Mouse (Mus musculus) thymus, adult 2 months (tissue): Measurements from ENCODE around the gene Scamp4. TPM values are rescaled to one million over a fixed set of nuclear protein-coding genes. Genes with fewer than 3 reads are reported as not detected.

Source experiments
- DNase-seq: peaks from one replicate; pipeline ENCODE4 v3.0.0; 2021
- H3K27ac ChIP-seq: fragments of 200-500 bp; 2 replicates; pipeline ENCODE4 v1.5.1; 2012; ENCODE audit warnings: low read length, control low read depth; ENCODE audit not compliant: control insufficient read depth, insufficient read depth
- H3K27me3 ChIP-seq: fragments of 200-500 bp; 2 replicates; pipeline ENCODE4 v1.6.1; 2012; ENCODE audit warnings: mild to moderate bottlenecking, low read length, moderate library complexity, mixed read lengths; ENCODE audit not compliant: control insufficient read depth, insufficient read depth
- H3K36me3 ChIP-seq: fragments of 200-500 bp; 2 replicates; pipeline ENCODE4 v1.6.1; 2012; ENCODE audit warnings: mild to moderate bottlenecking, low read length, moderate library complexity; ENCODE audit not compliant: control insufficient read depth, insufficient read depth
- H3K4me1 ChIP-seq: fragments of 200-500 bp; replicated peaks from 2 replicates; pipeline ENCODE4 v1.6.1; 2012; ENCODE audit warnings: low read length; ENCODE audit not compliant: control insufficient read depth, insufficient read depth
- H3K4me3 ChIP-seq: fragments of 200-500 bp; 2 replicates; pipeline ENCODE4 v1.5.1; 2012; ENCODE audit warnings: mild to moderate bottlenecking, low read length, control low read depth, moderate library complexity; ENCODE audit not compliant: control insufficient read depth, insufficient read depth
- CTCF ChIP-seq: fragments of 200-500 bp; IDR thresholded peaks from 2 replicates; pipeline ENCODE4 v1.5.1; 2012; ENCODE audit warnings: mild to moderate bottlenecking, control low read depth, low read length, moderate library complexity, borderline replicate concordance; ENCODE audit not compliant: control insufficient read depth, poor library complexity, insufficient read depth; ENCODE audit errors: extremely low read depth
- POLR2A ChIP-seq: fragments of 200-500 bp; IDR thresholded peaks from 2 replicates; pipeline ENCODE4 v1.6.1; 2012; ENCODE audit warnings: mild to moderate bottlenecking, low read length, control low read depth, moderate library complexity; ENCODE audit not compliant: control insufficient read depth, poor library complexity, insufficient read depth; ENCODE audit errors: extremely low read depth
- WGBS: fragments of 180-500 bp; shearing (Covaris S2); methylation state at CpG from one replicate; pipeline ENCODE4 v1.1.7; 2018; 5-methylcytosine and 5-hydroxymethylcytosine counted together
- polyA plus RNA-seq: library from polyadenylated mRNA; depleted of rRNA; stranded (reverse); fragments of >200 nt; gene quantifications from 2 replicates; pipeline ENCODE4 v1.2.3, GENCODE M21; 2012

The Scamp4 gene
- polyA plus RNA-seq, 1 experiment, result 156 TPM

DNA sequence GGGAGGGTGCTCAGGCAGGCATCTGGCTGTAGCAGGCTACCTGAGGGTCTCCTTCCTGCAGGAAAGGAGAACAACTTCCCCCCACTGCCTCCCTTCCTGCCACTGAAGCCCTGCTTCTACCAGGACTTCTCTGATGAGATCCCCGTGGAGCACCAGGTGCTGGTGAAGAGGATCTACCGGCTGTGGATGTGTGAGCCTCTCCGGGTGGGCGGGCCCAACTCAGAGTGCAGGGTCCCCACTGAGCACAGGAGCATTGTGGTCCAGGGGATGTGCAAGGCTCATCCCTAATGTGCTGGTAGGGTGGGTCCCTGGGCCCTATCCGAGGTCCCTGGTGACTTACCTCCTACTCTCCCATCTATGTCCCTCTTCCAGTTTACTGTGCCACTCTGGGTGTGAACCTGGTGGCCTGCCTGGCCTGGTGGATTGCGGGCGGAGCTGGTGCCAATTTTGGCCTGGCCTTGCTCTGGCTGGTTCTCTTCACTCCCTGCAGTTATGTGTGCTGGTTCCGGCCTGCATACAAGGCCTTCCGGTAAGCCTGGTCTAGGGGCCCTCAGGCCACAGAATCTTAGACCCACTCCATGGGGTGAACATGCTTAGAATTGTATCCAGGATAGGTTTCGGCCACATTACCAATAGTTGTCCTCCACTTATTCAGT is 6.7 kb downstream of the Scamp4 start:
- TF ChIP-seq POLR2A (no peak), CTCF (no peak)
- Histone ChIP-seq H3K36me3 (no peaks in the 10 kb centered on the region), H3K4me1 (peaks cover 73% of the 10 kb centered on the region), H3K4me3 (no peak overlapping the region), H3K27me3 (no peaks in the 10 kb centered on the region), H3K27ac (peak overlapping the region; percentile 79)
- 88% methylated on average over 10 of the region's 10 CpGs for WGBS
- DNase-seq, result no peak

DNA sequence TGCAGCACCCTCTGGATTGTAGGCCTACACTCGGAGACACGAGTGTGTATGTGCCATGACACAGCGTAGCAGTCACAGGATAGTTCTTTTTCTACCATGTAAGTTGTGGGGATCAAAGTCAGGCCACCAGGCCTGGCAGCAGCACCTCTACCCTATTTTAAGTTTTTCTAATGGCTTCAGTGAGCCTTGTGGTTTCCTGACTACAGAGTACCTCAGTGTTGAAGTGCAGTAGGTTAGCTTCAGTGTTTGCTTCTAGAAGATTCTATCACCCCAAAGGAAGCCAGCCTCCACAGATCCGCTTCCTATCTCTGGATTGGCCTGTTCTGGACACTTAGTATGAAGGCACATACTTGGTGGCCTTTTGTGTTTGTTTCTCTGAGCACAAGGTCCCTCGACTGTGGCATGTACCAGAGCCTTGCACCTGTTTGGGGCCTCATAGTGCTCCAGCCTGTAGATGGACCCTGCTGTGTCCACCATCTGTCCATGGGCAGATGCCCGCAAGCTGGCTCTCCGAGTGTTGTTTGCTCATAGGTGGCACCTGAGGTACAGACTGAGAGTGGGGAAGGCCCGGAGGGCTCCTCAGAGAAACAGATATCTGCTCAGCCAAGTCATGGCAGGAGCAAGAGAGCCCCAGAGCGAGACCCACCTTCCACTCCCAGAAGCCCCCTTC is 7.6 kb downstream of the Scamp4 start:
- H3K4me3 ChIP-seq, result no peak overlapping the region
- TF ChIP-seq POLR2A, result no peak
- peaks cover under 1% of the 10 kb centered on the region; the same call in 1 of the 2 replicates for H3K36me3 ChIP-seq
- DNase-seq, result no peak
- 58% methylated on average over 9 of the region's 9 CpGs for WGBS
- peak overlapping the region; percentile 79 for H3K27ac ChIP-seq
- H3K4me1 ChIP-seq, result peaks cover 73% of the 10 kb centered on the region
- no peaks in the 10 kb centered on the region for H3K27me3 ChIP-seq

DNA sequence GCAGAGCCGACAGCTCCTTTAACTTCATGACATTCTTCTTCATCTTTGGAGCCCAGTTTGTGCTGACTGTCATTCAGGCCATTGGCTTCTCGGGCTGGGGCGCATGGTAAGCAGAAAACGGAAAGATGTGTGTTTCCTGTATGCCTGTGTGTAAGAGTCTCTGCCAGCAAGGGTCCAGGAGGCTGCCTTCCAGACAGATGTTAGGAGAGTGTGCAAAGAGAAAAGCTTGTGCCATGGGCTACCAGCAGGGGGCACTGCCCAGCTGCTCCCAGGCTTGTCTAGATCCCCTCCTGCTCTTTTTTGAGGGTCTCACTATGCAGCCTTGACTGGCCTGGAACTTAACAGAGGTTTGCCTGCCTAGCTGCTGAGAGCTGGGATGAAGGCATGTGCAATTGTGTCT is 8.4 kb downstream of the Scamp4 start:
- peaks cover 72% of the 10 kb centered on the region for H3K4me1 ChIP-seq
- peak; percentile 81 for DNase-seq
- peak overlapping the region; percentile 79 for H3K27ac ChIP-seq
- TF ChIP-seq CTCF (peak; percentile 89; the same call in 1 of the 2 replicates), POLR2A (0 out of 2 replicates have a peak, but pooled peaks have one; percentile 17)
- 16% methylated on average over 4 of the region's 4 CpGs for WGBS
- H3K36me3 ChIP-seq, result peaks cover 4% of the 10 kb centered on the region; the same call in 1 of the 2 replicates
- H3K27me3 ChIP-seq, result no peaks in the 10 kb centered on the region
- no peak overlapping the region for H3K4me3 ChIP-seq

DNA sequence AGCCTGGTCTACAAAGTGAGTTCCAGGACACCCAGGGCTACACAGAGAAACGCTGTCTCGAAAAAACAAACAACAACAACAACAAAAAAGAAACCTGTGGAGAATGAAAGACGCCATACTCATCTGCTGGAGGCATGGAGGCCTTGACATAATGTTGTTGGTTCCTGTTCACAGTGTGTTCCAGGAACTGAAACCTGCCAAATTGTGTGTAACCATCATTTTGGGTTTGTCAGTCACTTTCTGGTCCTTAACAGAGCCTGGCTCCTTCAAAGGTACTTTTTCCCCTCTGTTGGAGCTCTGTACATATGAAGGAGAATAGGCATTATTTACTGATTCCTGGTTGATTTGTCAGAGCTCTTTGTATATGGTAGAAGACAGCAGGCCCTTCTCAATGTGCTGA is 9.2 kb downstream of the Scamp4 start:
- Histone ChIP-seq H3K36me3 (peaks cover 4% of the 10 kb centered on the region; the same call in 1 of the 2 replicates), H3K4me3 (no peak overlapping the region), H3K27ac (no peak overlapping the region), H3K27me3 (no peaks in the 10 kb centered on the region), H3K4me1 (peaks cover 65% of the 10 kb centered on the region)
- 94% methylated on average over 3 of the region's 3 CpGs for WGBS
- TF ChIP-seq CTCF, result no peak
- no peak for TF ChIP-seq POLR2A
- no peak for DNase-seq

DNA sequence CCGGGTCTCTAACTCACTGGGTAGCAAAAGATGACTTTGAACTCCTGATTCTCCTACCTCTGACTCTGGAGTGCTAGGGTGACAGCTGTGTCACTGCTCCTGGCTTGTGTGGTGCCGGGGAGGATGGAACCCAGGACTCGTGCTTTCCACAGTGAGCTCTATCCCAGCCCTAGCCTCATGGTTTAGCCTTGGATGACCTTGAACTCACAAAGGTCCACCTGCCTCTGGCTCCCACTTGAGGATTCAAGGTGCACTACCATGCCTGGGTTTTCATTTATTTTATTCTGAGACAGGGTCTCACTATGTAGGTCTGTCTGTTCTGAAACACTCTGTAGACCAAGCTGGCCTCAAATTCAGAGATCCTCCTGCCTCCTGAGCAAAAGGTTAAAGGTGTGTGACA is 11.1 kb downstream of the Scamp4 start:
- DNase-seq, result no peak
- Histone ChIP-seq H3K4me1 (peaks cover 56% of the 10 kb centered on the region), H3K4me3 (no peak overlapping the region), H3K36me3 (peaks cover 4% of the 10 kb centered on the region; the same call in 1 of the 2 replicates), H3K27me3 (no peaks in the 10 kb centered on the region), H3K27ac (peak overlapping the region; percentile 91)
- TF ChIP-seq POLR2A (no peak), CTCF (no peak)
- WGBS, result 90% methylated on average over 3 of the region's 3 CpGs

DNA sequence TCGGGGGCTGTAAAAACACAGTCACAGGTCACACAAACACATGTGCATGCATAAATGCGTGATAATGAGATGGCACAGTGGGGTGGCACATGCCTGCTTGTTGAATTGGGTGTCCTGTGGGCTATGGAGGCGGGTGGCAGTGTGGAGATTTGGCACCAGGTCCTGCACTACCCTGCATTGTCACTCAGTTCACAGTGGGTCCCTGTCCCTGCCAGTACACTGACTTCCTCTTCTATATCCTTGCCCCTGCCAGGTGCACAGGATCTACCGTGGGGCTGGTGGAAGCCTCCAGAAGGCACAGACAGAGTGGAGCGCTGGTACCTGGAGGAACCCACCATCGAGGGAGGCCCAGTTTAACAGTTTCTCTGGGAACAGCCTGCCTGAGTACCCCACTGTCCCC is 11.7 kb downstream of the Scamp4 start:
- Histone ChIP-seq H3K4me3 (no peak overlapping the region), H3K4me1 (peaks cover 51% of the 10 kb centered on the region), H3K27ac (peak overlapping the region; percentile 91), H3K36me3 (peaks cover 4% of the 10 kb centered on the region; the same call in 1 of the 2 replicates), H3K27me3 (no peaks in the 10 kb centered on the region)
- TF ChIP-seq CTCF (no peak), POLR2A (no peak)
- peak; percentile 44 for DNase-seq
- 39% methylated on average over 6 of the region's 6 CpGs for WGBS

DNA sequence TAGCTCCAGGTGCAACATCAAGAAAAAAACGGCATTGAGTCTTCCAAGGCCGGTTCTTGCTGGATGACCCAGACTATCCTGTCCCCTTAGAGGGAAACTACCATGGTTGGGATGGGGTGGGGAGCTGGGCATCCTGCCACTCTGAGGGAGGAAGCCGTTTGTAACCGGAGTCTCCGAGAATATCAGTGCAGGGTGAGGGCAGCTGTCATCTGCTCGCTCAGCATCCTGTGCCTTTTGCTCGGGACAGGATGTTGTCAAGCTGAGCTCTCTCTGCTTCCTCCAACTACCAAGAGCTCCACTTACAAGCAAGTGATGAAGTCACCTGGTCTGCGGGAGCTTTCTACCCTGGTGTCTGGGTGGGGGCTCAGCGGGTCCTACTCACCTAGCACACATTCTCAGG is 15.5 kb downstream of the Scamp4 start:
- Histone ChIP-seq H3K27ac (peak overlapping the region; percentile 97), H3K36me3 (peaks cover 4% of the 10 kb centered on the region; the same call in 1 of the 2 replicates), H3K4me1 (peaks cover 34% of the 10 kb centered on the region), H3K4me3 (no peak overlapping the region), H3K27me3 (no peaks in the 10 kb centered on the region)
- DNase-seq, result peak; percentile 79
- TF ChIP-seq CTCF, result no peak
- peak; percentile 32; the same call in 1 of the 2 replicates for TF ChIP-seq POLR2A
- 3% methylated on average over 9 of the region's 9 CpGs for WGBS
